11 mouse cellular contexts compared by ENCODE assay signal in genomic region chr19:61096776-61097175, GRCm38 (mm10).
"Had no signal": no experiment of that assay in that cellular context is flagged by ENCODE, and none has a peak within 500 bp of the region (broad histone marks: within the 10 kb centered on the region; RNA-seq: fewer than 3 reads in every experiment).

No protein-coding gene starts in this region.

- DNase-seq: cerebellum, postnatal 36 days; embryo, embryonic 11 days; forebrain, postnatal 0 days; gastrocnemius, adult 2 months; gastrocnemius, postnatal 10 days; gastrocnemius, postnatal 14 days; gastrocnemius, postnatal 25 days; gastrocnemius, postnatal 36 days; heart, adult 11 months; heart, adult 18-20 months; heart, adult 2 months had no signal
